Mouse (Mus musculus) CH12.LX (cell line): ENCODE results near the gene S1pr4. TPM values are rescaled to one million over a fixed set of nuclear protein-coding genes. Genes with fewer than 3 reads are reported as not detected.

Source experiments
- DNase-seq: peaks from one replicate; pipeline ENCODE4 v3.0.0-alpha.2; 2013; ENCODE audit errors: extremely low read depth
- H3K27ac ChIP-seq: 2 replicates; pipeline ENCODE4 v1.5.1; 2012; ENCODE audit warnings: low read depth, mild to moderate bottlenecking, control low read depth, moderate library complexity; ENCODE audit not compliant: insufficient read depth
- H3K27me3 ChIP-seq: replicated peaks from 2 replicates; pipeline ENCODE3; 2012; ENCODE audit warnings: inconsistent platforms
- H3K36me3 ChIP-seq, 2 experiments: replicated peaks in 1 of 2; 2 replicates each; pipeline versions ENCODE3 to v1.6.1; 2012; ENCODE audit warnings: inconsistent platforms in 1 of 2, low read length in 1 of 2, mild to moderate bottlenecking in 1 of 2, mixed read lengths in 1 of 2, moderate library complexity in 1 of 2; ENCODE audit not compliant: control insufficient read depth in 1 of 2, insufficient read depth in 1 of 2
- H3K4me1 ChIP-seq, 2 experiments: 2 replicates each; pipeline ENCODE4 v1.6.1; 2012; ENCODE audit warnings: inconsistent platforms in 1 of 2, moderate library complexity in 1 of 2; ENCODE audit not compliant: insufficient read depth in 2 of 2, control insufficient read depth in 1 of 2
- H3K4me2 ChIP-seq: 2 replicates; pipeline ENCODE4 v1.6.1; 2012; ENCODE audit warnings: low read depth, mild to moderate bottlenecking, control low read depth; ENCODE audit not compliant: poor library complexity, insufficient read depth, severe bottlenecking
- H3K4me3 ChIP-seq, 3 experiments: fragments of 150-350 bp in 1 of 3; sonication (generic) in 1 of 3; replicated peaks in 1 of 3; 2 replicates each; pipeline versions ENCODE3 to v1.5.1; 2011 to 2012; ENCODE audit warnings: low read depth in 2 of 3, low read length in 2 of 3, mild to moderate bottlenecking in 2 of 3, moderate library complexity in 2 of 3, control low read depth in 1 of 3, improper control_type of control experiment in 1 of 3, inconsistent platforms in 1 of 3, mixed read lengths in 1 of 3; ENCODE audit not compliant: poor library complexity in 1 of 3
- H3K79me2 ChIP-seq: replicated peaks from 2 replicates; pipeline ENCODE4 v1.6.1; 2012; ENCODE audit warnings: mild to moderate bottlenecking, moderate library complexity; ENCODE audit not compliant: control insufficient read depth, poor library complexity, insufficient read depth, severe bottlenecking; ENCODE audit errors: extremely low read depth
- H3K9ac ChIP-seq: 2 replicates; pipeline ENCODE4 v1.6.1; 2012; ENCODE audit warnings: low read depth, mild to moderate bottlenecking, control low read depth, moderate library complexity; ENCODE audit not compliant: insufficient read depth
- H3K9me3 ChIP-seq: replicated peaks from 2 replicates; pipeline ENCODE3; 2012; ENCODE audit warnings: low read length, inconsistent platforms, mixed read lengths
- BHLHE40 ChIP-seq: IDR thresholded peaks from 2 replicates; pipeline ENCODE4 v1.6.1; 2011; ENCODE audit warnings: mild to moderate bottlenecking, low read depth, low read length, improper control_type of control experiment
- CTCF ChIP-seq, 2 experiments: IDR thresholded peaks in 1 of 2; conservative IDR thresholded peaks in 1 of 2; 2 replicates each; pipeline ENCODE4 v1.5.1; 2011 to 2012; ENCODE audit warnings: low read depth in 2 of 2, low read length in 2 of 2, improper control_type of control experiment in 1 of 2, inconsistent platforms in 1 of 2, mild to moderate bottlenecking in 1 of 2, moderate library complexity in 1 of 2
- ELF1 ChIP-seq: IDR thresholded peaks from 2 replicates; pipeline ENCODE4 v1.6.1; 2014; ENCODE audit warnings: low read depth, mild to moderate bottlenecking, inconsistent platforms, low read length, improper control_type of control experiment
- ETS1 ChIP-seq: conservative IDR thresholded peaks from 2 replicates; pipeline ENCODE4 v1.6.1; 2012; ENCODE audit warnings: low read depth, mild to moderate bottlenecking, inconsistent platforms, low read length, improper control_type of control experiment, moderate library complexity
- GABPA ChIP-seq: IDR thresholded peaks from 2 replicates; pipeline ENCODE4 v1.6.1; 2012; ENCODE audit warnings: low read depth, low read length, improper control_type of control experiment, inconsistent platforms; ENCODE audit not compliant: insufficient replicate concordance
- IRF4 ChIP-seq: IDR thresholded peaks from 2 replicates; pipeline ENCODE4 v1.6.1; 2014; ENCODE audit warnings: low read depth, mild to moderate bottlenecking, inconsistent platforms, low read length, improper control_type of control experiment
- JUN ChIP-seq: IDR thresholded peaks from 2 replicates; pipeline ENCODE4 v1.6.1; 2011; ENCODE audit warnings: low read depth, mild to moderate bottlenecking, low read length, improper control_type of control experiment, moderate library complexity; ENCODE audit not compliant: insufficient read depth
- JUND ChIP-seq: conservative IDR thresholded peaks from 2 replicates; pipeline ENCODE4 v1.6.1; 2011; ENCODE audit warnings: low read depth, low read length, improper control_type of control experiment
- KAT2A ChIP-seq: IDR thresholded peaks from 2 replicates; pipeline ENCODE4 v1.6.1; 2012; ENCODE audit warnings: low read length, improper control_type of control experiment, inconsistent platforms; ENCODE audit not compliant: insufficient replicate concordance
- MAX ChIP-seq: IDR thresholded peaks from 2 replicates; pipeline ENCODE4 v1.6.1; 2011; ENCODE audit warnings: low read length, improper control_type of control experiment
- MAZ ChIP-seq: IDR thresholded peaks from 2 replicates; pipeline ENCODE4 v1.6.1; 2012; ENCODE audit warnings: low read depth, mild to moderate bottlenecking, inconsistent platforms, low read length, improper control_type of control experiment, moderate library complexity
- PAX5 ChIP-seq: IDR thresholded peaks from 2 replicates; pipeline ENCODE4 v1.6.1; 2012; ENCODE audit warnings: low read length, inconsistent platforms, mixed read lengths
- POLR2A ChIP-seq: IDR thresholded peaks from 2 replicates; pipeline ENCODE4 v1.6.1; 2011; ENCODE audit warnings: low read depth, mild to moderate bottlenecking, improper control_type of control experiment, low read length
- POLR2AphosphoS2 ChIP-seq: IDR thresholded peaks from 2 replicates; pipeline ENCODE4 v1.6.1; 2011; ENCODE audit warnings: low read depth, low read length, improper control_type of control experiment
- SIN3A ChIP-seq: IDR thresholded peaks from 2 replicates; pipeline ENCODE4 v1.6.1; 2012; ENCODE audit warnings: low read length, improper control_type of control experiment, inconsistent platforms
- SMC3 ChIP-seq: IDR thresholded peaks from 2 replicates; pipeline ENCODE4 v1.6.1; 2011; ENCODE audit warnings: low read depth, low read length, improper control_type of control experiment
- TBP ChIP-seq: conservative IDR thresholded peaks from 2 replicates; pipeline ENCODE4 v1.6.1; 2011; ENCODE audit warnings: low read depth, low read length, improper control_type of control experiment
- USF1 ChIP-seq: IDR thresholded peaks from 2 replicates; pipeline ENCODE4 v1.6.1; 2014; ENCODE audit warnings: low read depth, mild to moderate bottlenecking, inconsistent platforms, low read length, improper control_type of control experiment
- USF2 ChIP-seq: conservative IDR thresholded peaks from 2 replicates; pipeline ENCODE4 v1.6.1; 2011; ENCODE audit warnings: low read depth, low read length, improper control_type of control experiment
- ZC3H11A ChIP-seq: IDR thresholded peaks from 2 replicates; pipeline ENCODE4 v1.6.1; 2012; ENCODE audit warnings: low read depth, mild to moderate bottlenecking, inconsistent platforms, low read length, improper control_type of control experiment
- ZKSCAN1 ChIP-seq: IDR thresholded peaks from 2 replicates; pipeline ENCODE4 v1.6.1; 2012; ENCODE audit warnings: low read depth, inconsistent platforms, low read length, improper control_type of control experiment, borderline replicate concordance
- ZMIZ1 ChIP-seq: IDR thresholded peaks from 2 replicates; pipeline ENCODE4 v1.6.1; 2012; ENCODE audit warnings: low read depth, mild to moderate bottlenecking, inconsistent platforms, low read length, improper control_type of control experiment
- dilution Hi-C: fragments of 300-500 bp; cut with MboI; formaldehyde crosslinking; loops from 2 replicates; pipeline ENCODE4 v1.14.3; 2020; ENCODE audit warnings: low sequenced_read_pairs; ENCODE audit not compliant: extremely low pct_unique_long_range_greater_than_20kb, extremely low pct_ligation_motif_present
- in situ Hi-C: fragments of 300-500 bp; cut with MboI; formaldehyde crosslinking; loops from 3 replicates; pipeline ENCODE4 v1.14.3; 2019; ENCODE audit warnings: low sequenced_read_pairs, low pct_ligation_motif_present, low pct_unique_long_range_greater_than_20kb, mixed read lengths
- polyA plus RNA-seq: library from polyadenylated mRNA; unstranded; fragments of >175 nt; gene quantifications from 2 replicates; pipeline ENCODE4 v1.2.1, GENCODE M21; 2012; ENCODE audit warnings: low read depth; ENCODE audit not compliant: insufficient read length
- total RNA-seq, 2 experiments: library from RNA; depleted of rRNA; stranded (reverse); fragments of 300-350 nt in 1 of 2; fragments of >200 nt in 1 of 2; gene quantifications; 2 replicates each; pipeline ENCODE4 v1.2.3; 2012 to 2014

The S1pr4 gene
- total and polyA plus RNA-seq, 3 experiments: 0.19 to 0.30 TPM; not detected in 1

GRCm38 (mm10) chr10:81473003-81473451 lies 26.9 kb downstream of the S1pr4 start:
- no peaks in the 10 kb centered on the region for H3K9me3 ChIP-seq
- no peak overlapping the region for H3K4me2 ChIP-seq
- no peaks in the 10 kb centered on the region for H3K79me2 ChIP-seq
- in situ Hi-C loops: no loop called here
- peaks cover 4 to 6% of the 10 kb centered on the region in 2 experiments; a peak in 3 of 4 replicates for H3K4me1 ChIP-seq
- dilution Hi-C loops: no loop called here
- no peak overlapping the region for H3K27ac ChIP-seq
- no peak for DNase-seq
- H3K36me3 ChIP-seq: no peaks in the 10 kb centered on the region
- TF ChIP-seq ZMIZ1: no peak
- no peak for TF ChIP-seq JUN
- TF ChIP-seq ZC3H11A: no peak
- no peak for TF ChIP-seq PAX5
- no peak for TF ChIP-seq MAX
- no peak for TF ChIP-seq KAT2A
- no peak for TF ChIP-seq USF1
- TF ChIP-seq MAZ: no peak
- no peak for TF ChIP-seq JUND
- no peak for TF ChIP-seq USF2
- no peak for TF ChIP-seq SIN3A
- no peak for TF ChIP-seq ELF1
- peaks cover 90% of the 10 kb centered on the region for H3K27me3 ChIP-seq
- H3K9ac ChIP-seq: no peak overlapping the region
- no peak overlapping the region for H3K4me3 ChIP-seq

- no peaks in the 10 kb centered on the region for H3K9me3 ChIP-seq
- peaks cover 4 to 6% of the 10 kb centered on the region in 2 experiments; a peak in 3 of 4 replicates for H3K4me1 ChIP-seq
- DNase-seq: no peak
- no peak overlapping the region for H3K4me3 ChIP-seq
- H3K4me2 ChIP-seq: no peak overlapping the region
- no peaks in the 10 kb centered on the region for H3K79me2 ChIP-seq
- dilution Hi-C loops (no loop called here), in situ Hi-C loops (no loop called here)
- no peak for TF ChIP-seq POLR2AphosphoS2
- TF ChIP-seq BHLHE40: no peak
- no peak for TF ChIP-seq SIN3A
- no peak overlapping the region for H3K9ac ChIP-seq
- no peaks in the 10 kb centered on the region for H3K36me3 ChIP-seq
- peaks cover 90% of the 10 kb centered on the region for H3K27me3 ChIP-seq
- no peak overlapping the region for H3K27ac ChIP-seq
These were observed 27.4 kb downstream of the S1pr4 start for GRCm38 (mm10) chr10:81472403-81473002.

- H3K4me1 ChIP-seq: peaks cover 4 to 6% of the 10 kb centered on the region in 2 experiments; a peak in 3 of 4 replicates
- no peak overlapping the region for H3K27ac ChIP-seq
- H3K4me2 ChIP-seq: peak overlapping the region; percentile 6
- no peak for DNase-seq
- H3K27me3 ChIP-seq: peaks cover 92% of the 10 kb centered on the region
- in situ Hi-C loops (no loop called here), dilution Hi-C loops (no loop called here)
- no peak overlapping the region for H3K9ac ChIP-seq
- H3K36me3 ChIP-seq: no peaks in the 10 kb centered on the region
- TF ChIP-seq USF1 (no peak), GABPA (no peak), TBP (no peak), SMC3 (no peak), POLR2A (no peak), IRF4 (no peak), CTCF (conservative IDR thresholded peaks at IDR 0.05 in 1 of 2, IDR thresholded peaks at IDR 0.05 in 1 of 2; ENCODE audit: low read depth in 2 of 2, low read length in 2 of 2) (no peak), ETS1 (no peak), ZKSCAN1 (no peak)
- TF ChIP-seq, all 38 proteins: peak for 0
- Histone ChIP-seq H3K4me3 (peak overlapping the region in 1 of 3 experiments; percentile 1), H3K9me3 (peaks cover 1% of the 10 kb centered on the region), H3K79me2 (no peaks in the 10 kb centered on the region)
These were observed 29.5 kb downstream of the S1pr4 start for GRCm38 (mm10) chr10:81470454-81470853.
